Mouse (Mus musculus): ENCODE results near the gene Gns.

Gns gene

GRCm38 (mm10) chr10:121367271-121367670, 2.4 kb downstream of the Gns start:
- no peak for DNase-seq

- DNase-seq, result no peak
Measured at GRCm38 (mm10) chr10:121367780-121368179, 2.9 kb downstream of the Gns start.

- DNase-seq, result no peak
Measured at GRCm38 (mm10) chr10:121368783-121369465, 4.0 kb downstream of the Gns start.

- DNase-seq, result no peak
Measured at GRCm38 (mm10) chr10:121370777-121371176, 5.9 kb downstream of the Gns start.

- DNase-seq, result no peak
Measured at GRCm38 (mm10) chr10:121374013-121374412, 9.1 kb downstream of the Gns start.

DNA sequence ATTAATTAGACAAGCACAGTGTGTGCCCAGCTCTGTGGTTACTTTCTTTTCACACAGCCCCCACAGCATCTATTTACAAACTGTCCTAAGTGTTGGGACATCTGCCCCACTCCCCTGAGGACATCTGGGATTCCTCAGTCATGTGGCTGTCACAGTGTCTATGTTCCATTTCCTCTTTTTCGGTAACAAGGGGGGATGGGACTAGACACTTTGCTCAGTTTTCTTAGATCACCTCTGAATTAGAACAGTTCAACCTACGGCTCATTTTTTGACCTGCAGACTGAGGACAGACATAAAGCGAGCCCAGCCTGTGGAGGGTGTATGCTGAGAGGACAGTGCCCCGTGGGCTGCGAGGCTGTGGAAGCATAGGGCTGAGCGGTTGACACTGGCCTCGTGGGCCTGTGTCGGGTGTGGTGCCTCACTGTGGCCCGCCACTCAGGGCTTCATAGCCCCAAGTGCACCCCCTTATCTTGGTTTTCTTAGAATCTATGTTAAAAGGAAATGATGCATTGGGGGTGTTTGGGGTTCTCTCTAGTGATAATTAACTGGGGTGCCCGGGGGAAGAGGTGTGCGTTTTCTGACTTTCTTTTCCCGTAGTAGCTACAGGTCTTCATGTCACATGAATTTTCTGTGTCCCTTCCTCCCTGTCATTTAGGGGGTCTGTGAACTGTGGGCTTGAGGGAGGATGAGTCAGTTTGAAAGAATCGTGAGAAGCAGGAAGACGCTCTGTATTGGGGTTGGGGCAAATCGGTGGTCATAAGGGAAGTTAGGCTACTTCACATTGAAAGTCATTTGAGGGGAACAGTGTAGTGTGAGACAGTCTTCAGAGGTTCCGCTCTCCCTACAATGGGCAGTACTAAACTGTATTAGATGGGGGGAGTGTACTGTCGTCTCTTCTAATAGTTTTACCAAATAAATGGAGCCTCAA, 10.1 kb downstream of the Gns start:
- no peak for DNase-seq

DNA sequence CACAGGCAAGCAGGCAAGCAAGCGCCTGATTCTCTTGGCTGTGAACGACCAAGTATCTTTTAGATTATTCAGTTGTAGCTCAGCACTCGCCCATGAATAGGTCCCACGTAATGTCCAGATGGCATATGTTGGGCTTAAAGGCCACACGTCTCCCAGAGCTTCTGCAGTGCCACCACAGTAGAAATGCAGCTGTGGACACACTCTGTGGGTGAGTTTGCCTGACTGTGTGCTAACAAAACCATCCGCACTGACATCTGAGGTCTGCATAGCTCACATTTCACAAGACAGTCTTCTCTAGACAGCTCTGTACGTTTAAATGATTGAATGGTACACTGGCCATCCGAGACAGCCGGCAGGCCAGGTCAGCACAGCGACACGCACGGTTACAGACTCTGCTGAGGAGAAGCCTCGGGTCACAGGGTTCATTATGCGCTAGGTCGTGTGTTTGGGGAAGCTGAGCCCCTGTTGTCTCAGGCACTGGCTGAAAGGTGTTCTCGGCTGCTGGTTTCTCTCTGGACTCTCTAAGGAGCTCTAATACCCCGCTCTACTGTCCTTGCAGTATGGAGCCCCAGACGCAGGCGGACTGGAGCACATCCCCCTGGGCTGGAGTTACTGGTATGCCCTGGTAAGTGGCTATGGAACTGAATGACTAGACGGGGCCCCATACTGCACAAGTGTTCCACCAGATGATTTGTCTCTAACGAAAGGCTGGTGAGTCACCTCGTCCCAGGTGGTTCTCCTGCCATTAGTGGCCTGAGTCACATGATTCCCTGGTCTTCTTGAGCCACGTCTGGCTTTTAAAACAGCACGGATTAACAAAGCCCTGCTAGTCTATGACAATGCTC, 11.0 kb downstream of the Gns start:
- no peak for DNase-seq

GRCm38 (mm10) chr10:121376530-121377271, 11.8 kb downstream of the Gns start:
- no peak for DNase-seq

DNA sequence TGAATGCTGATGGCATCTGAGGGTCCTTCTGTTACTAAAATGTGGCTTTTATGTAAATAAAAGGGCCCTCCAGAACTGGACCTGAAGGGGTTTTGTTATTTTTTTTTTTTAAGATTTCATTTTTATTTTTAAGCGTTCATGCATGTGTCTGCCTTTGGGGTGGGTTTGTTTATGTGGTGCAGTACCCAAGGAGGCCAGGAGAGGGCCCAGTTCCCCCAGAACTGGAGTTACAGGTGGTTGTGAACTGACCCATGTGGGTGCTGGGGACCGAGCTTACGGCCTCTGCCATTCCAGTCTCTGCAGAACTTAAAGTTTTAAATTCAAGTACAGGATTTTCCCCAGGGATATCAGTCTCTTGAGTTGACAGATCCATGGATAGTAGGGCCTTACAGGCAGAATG, 14.5 kb downstream of the Gns start:
- DNase-seq, result no peak

GRCm38 (mm10) chr10:121381280-121381679, 16.4 kb downstream of the Gns start:
- DNase-seq, result no peak

- no peak for DNase-seq
Measured at GRCm38 (mm10) chr10:121384710-121385109, 19.8 kb downstream of the Gns start.

- DNase-seq, result no peak
Measured at GRCm38 (mm10) chr10:121385695-121386094, 20.8 kb downstream of the Gns start.

DNA sequence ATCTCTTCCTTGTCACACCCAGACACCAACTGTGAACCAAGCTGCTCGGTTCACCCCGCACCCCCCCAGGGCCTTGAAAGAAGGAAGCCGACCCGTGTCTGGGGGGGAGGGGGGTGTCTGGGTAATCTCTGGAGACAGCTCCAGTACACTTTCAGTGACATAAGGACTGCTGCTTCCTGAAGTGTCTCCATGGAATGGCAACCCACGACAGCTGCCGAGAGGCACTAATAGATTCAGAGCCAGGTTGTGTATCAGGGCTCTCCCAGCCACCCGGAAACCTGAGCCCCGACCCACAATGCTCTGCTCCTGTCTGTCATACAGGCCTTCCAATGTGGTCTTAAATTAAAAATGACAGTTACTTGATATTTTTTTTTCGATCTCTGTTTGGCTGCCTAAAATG, 21.5 kb downstream of the Gns start:
- DNase-seq, result no peak

DNA sequence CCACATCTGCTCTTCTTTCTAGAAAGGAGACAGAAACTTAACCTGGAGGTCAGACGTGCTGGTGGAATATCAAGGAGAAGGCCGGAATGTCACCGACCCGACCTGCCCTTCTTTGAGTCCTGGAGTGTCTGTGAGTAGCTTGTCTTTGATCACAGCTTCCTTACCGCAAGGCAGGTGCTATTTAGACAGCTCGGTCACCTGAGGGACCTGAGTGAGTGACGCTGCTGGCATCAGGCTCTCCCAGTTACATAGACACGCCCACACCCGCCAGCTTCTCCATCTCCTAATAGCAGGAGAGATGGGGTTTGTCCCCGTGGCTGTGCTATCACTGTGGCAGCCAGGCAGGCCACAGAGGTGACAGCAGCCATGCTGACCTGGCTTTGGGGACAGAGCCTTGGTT, 25.7 kb downstream of the Gns start:
- DNase-seq, result no peak

GRCm38 (mm10) chr10:121391901-121392300, 27.0 kb downstream of the Gns start:
- no peak for DNase-seq

DNA sequence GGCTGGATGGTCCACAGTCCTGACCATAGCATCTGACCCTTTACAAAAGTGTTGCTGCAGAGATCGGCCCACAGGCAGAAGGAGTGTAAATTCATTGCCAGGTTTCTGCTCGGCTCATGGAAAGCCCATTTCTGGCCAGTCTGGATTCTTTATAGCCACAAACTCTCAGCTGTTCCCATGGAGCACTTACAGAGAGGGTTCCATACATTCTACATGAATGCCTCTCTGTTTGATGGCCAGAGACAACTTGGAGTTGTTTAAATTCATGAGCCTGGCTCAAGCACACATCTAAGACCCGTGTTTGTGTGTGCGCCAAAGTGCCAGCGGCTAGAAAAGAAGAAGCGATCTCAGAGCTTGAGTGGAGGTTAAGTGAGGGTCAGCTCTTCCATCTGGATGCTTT, 29.4 kb downstream of the Gns start:
- DNase-seq, result no peak

GRCm38 (mm10) chr10:121394789-121395325, 30.0 kb downstream of the Gns start:
- DNase-seq, result no peak

DNA sequence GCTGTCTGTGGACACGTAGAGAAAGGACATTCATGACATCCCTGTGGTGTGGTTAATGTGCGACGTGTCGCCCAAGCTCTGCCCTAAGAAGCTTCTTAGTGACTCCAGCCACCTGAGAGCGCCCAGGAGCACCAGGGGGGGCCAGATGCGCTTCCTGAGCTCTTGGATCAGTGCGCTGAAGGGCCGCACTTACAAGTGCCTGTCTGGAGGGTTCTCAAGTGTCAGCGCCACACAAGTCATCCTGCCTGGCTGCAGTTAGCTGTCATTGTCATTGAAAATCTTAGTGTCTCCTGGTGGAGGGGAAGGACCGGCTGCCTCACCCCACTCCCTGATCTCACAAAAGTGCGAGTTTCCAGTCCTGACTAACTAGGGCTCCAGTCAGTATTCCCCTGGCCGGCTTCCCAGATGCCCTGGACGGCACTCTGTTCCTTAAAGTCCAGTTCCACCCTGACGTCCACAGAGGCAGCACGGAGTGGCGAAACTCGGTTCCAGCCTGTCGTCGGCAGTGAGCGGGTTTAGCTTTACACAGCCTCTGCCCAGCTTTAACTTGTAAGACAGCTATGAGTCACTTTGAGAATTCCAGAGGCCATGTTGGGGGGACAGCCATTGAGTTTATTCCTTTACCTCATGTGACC, 30.8 kb downstream of the Gns start:
- DNase-seq, result no peak

DNA sequence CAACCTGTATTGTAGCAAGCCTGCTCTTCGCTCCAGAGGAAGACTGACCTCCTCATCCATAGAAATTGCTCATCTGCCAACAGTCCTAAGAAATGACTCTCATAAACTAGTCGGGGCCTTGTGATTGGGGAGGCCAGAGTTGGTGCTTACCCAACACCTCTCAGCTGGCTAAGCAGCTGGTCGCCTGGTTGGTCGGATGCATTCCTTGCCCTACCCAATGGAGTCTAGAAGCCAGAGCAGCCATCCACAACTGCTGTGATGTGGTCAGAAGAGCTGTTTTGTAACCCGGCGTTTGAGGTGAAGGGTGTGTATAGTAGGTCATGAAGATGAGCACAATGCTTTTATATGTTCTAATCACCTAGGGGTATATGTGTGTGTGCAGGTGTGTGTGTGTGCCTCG, 33.7 kb downstream of the Gns start:
- DNase-seq, result no peak

DNA sequence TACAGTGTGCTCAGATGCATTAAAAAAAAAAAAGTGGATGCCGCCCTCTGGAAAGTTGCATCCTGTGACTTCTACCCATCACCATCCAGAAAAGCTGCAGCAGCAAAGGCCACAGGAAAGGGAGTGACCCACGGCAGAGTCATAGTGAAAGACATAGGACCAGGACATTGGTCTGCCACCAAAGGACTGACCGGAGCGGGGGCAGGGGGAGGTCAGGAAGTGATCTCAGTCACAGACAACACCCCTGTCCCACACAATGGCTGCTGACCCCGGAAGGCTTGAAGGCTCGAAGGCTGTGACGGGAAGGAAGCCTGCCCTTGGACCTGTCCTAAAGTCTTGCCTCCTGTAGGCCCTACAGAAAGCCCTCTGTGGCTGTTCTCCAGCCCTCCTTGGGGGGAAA, 36.1 kb downstream of the Gns start:
- no peak for DNase-seq

DNA sequence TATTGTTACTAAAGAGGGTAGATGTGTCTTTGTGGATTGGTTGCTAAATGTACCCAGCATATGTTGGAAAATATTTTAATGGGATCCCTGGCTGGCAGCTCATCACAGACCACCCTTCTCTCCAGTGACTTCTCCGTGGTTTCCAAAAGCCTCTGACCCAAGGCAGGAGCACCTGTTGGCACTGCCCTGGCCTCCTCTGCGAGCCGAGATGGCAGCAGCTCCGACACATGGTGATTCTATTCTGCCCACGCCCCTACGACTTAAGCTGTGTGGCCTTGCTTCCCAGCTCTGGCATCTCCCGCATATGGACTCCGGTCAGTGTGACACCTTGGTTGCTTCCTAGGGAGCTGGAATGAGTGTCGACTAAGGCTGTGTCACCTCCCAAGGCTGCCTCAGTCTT, 38.2 kb downstream of the Gns start:
- DNase-seq, result no peak

- no peak for DNase-seq
Measured at GRCm38 (mm10) chr10:121403946-121404345, 39.1 kb downstream of the Gns start.
